Mouse (Mus musculus): ENCODE measurements at regions not wholly inside any gene's neighbourhood (a gene's known extent, or its start where the extent isn't known, plus 50 kb on each side); places are given as distances from the start of the nearest gene placed in this dataset.

DNA sequence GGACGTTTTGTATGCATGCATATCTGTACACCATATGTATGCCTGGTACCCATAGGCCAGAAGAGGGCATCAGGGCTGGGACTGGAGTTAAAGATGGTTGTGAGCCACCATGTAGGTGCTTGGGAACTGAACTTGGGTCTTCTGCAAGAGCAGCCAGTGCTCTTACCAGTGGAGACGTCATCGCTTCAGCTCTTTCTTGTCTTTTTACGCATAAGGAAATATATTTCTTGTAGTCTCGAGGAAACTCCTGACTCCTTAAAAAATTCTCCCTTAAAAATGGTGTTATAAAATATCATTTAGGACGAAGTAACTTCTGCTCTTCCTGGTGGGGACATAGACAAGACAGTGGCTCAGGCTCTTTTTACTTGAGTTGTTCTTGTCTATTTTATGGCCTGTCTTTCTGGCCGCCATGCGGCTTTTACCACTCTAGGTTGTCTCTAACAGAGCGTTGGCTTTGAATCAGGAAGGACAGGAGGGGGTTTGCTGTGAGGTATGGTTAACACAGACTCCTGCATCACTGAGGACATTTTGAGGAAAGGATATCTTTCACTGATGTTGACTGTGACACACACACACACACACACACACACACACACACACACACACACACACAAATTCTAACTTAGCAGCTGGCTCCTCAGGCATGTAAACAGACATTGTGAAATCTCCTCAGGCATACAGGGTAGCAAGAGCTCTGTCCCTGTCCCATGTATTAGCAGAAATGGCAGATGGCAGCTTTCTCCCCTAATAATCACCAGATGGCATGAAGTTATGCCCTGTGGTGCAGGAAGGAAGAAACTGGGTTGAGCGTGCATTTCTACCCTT is 85.2 kb downstream of the Rsl24d1 start:
- TF ChIP-seq CTCF (conservative IDR thresholded peaks at IDR 0.05; ENCODE audit: low read length) (no peak), POU5F1 (IDR thresholded peaks at IDR 0.05; ENCODE audit: borderline replicate concordance, low read length) (no peak)
